Mouse (Mus musculus) embryonic facial prominence, embryonic 14.5 days (tissue): ENCODE data around the gene Alb. TPM values are rescaled to one million over a fixed set of nuclear protein-coding genes. Genes with fewer than 3 reads are reported as not detected.

Experiments
- ATAC-seq: fragments of 200-750 bp; cut with Nextera tagmentation; 2 replicates; pipeline ENCODE4 v1.8.0; 2017; ENCODE audit warnings: low read depth, moderate number of reproducible peaks, moderate TSS enrichment
- DNase-seq: peaks from one replicate; pipeline ENCODE4 v3.0.0-alpha.2; 2015; ENCODE audit warnings: low spot score
- H3K27ac ChIP-seq: fragments of 300-500 bp; sonication (generic); replicated peaks from 2 replicates; pipeline ENCODE4 v1.5.1; 2014; ENCODE audit warnings: low read depth, mild to moderate bottlenecking, low read length, moderate library complexity
- H3K27me3 ChIP-seq: fragments of 300-500 bp; sonication (generic); replicated peaks from 2 replicates; pipeline ENCODE4 v1.6.1; 2014; ENCODE audit warnings: low read length; ENCODE audit not compliant: control insufficient read depth, insufficient read depth
- H3K36me3 ChIP-seq: fragments of 300-500 bp; sonication (generic); 2 replicates; pipeline ENCODE4 v1.6.1; 2014; ENCODE audit warnings: low read length, mixed read lengths; ENCODE audit not compliant: control insufficient read depth, insufficient read depth
- H3K4me1 ChIP-seq: fragments of 300-500 bp; sonication (generic); 2 replicates; pipeline ENCODE4 v1.6.1; 2014; ENCODE audit warnings: antibody characterized with exemption, low read length; ENCODE audit not compliant: control insufficient read depth, insufficient read depth
- H3K4me2 ChIP-seq: fragments of 300-500 bp; sonication (generic); 2 replicates; pipeline ENCODE4 v1.6.1; 2014; ENCODE audit warnings: low read depth, mild to moderate bottlenecking, low read length, moderate library complexity, mixed read lengths
- H3K4me3 ChIP-seq: fragments of 300-500 bp; sonication (generic); 2 replicates; pipeline ENCODE4 v1.5.1; 2014; ENCODE audit warnings: low read depth, mild to moderate bottlenecking, low read length
- H3K9ac ChIP-seq: fragments of 300-500 bp; sonication (generic); 2 replicates; pipeline ENCODE4 v1.6.1; 2014; ENCODE audit warnings: low read depth, mild to moderate bottlenecking, low read length, moderate library complexity, mixed read lengths
- H3K9me3 ChIP-seq: fragments of 300-500 bp; sonication (generic); 2 replicates; pipeline ENCODE4 v1.6.1; 2016; ENCODE audit warnings: low read length; ENCODE audit not compliant: control insufficient read depth
- WGBS: fragments of 180-500 bp; shearing (Covaris S2); extraction: QIAGEN DNeasy Blood & Tissue Kit; methylation state at CpG from one replicate; pipeline ENCODE4 v1.1.7; 2014; 5-methylcytosine and 5-hydroxymethylcytosine counted together
- polyA plus RNA-seq: library from polyadenylated mRNA; unstranded; fragments of >200 nt; fragmentation: Nextera tagmentation; extraction: Ambion mirVana; gene quantifications from 2 replicates; pipeline ENCODE4 v1.2.1, GENCODE M21; 2014

Alb gene
- polyA plus RNA-seq: 1.3 and 1.4 TPM in 2 replicates

DNA sequence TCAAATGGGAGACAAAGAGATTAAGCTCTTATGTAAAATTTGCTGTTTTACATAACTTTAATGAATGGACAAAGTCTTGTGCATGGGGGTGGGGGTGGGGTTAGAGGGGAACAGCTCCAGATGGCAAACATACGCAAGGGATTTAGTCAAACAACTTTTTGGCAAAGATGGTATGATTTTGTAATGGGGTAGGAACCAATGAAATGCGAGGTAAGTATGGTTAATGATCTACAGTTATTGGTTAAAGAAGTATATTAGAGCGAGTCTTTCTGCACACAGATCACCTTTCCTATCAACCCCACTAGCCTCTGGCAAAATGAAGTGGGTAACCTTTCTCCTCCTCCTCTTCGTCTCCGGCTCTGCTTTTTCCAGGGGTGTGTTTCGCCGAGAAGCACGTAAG, at the start of gene Alb:
Gene Alb (plus strand): TSS at position 279 of the 400 bp plus-strand sequence.
- no peak for ATAC-seq
- H3K9me3 ChIP-seq: no peaks in the 10 kb centered on the region
- WGBS: 71% methylated on average over 8 of the region's 8 CpGs

DNA sequence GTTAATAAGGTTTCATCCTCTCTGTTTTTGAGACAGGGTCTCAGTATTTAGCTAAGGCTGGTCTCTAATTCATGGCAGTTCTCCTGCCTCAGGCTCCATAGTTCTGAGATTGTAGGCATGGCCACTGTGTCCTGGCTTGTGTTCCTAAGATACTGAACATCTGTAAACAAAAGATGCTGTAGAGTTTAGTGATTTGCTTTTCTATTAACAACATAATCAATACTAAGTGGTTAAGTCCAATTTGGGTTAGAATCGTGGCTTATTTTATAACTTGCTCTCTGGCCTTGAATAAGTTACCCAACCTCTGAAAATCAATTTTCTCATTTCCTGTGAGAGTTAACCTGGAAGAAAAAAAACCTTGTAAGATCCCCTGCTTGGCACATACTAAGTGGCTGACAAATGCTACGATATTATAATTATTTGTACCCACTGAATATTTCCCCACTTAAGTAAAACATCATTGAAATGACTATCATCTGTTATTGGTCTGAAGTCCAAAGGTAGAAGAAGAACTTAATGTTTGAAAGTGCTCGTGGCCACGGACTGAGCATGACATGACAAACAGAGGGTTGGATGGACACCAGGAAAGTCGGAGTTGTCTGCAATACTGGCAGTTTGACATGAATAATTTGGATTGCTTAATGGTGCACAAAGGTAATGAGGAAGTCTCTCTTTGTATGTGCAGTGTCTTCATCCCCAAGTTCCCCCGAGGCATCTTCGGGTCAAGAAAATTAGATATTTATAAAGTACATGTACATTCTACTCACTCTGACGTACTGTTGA, 46.4 kb upstream of the Alb start:
- no peak for DNase-seq
- Histone ChIP-seq H3K4me1 (no peaks in the 10 kb centered on the region), H3K27ac (no peak overlapping the region), H3K4me3 (no peak overlapping the region), H3K9me3 (no peaks in the 10 kb centered on the region), H3K36me3 (no peaks in the 10 kb centered on the region), H3K4me2 (no peak overlapping the region), H3K9ac (no peak overlapping the region), H3K27me3 (no peaks in the 10 kb centered on the region)
- ATAC-seq: no peak
- WGBS: 74% methylated on average over 8 of the region's 8 CpGs

More for the DNA sequence above, at the start of gene Alb:
- H3K4me1 ChIP-seq: no peaks in the 10 kb centered on the region
- no peak within 1 kb of the TSS for H3K4me2 ChIP-seq
- no peak within 1 kb of the TSS for H3K4me3 ChIP-seq
- DNase-seq: no peak
- H3K9ac ChIP-seq: no peak within 1 kb of the TSS
- H3K36me3 ChIP-seq: no peaks in the 10 kb centered on the region
- no peak within 1 kb of the TSS for H3K27ac ChIP-seq
- no peaks in the 10 kb centered on the region for H3K27me3 ChIP-seq

- Histone ChIP-seq H3K4me1 (no peaks in the 10 kb centered on the region), H3K36me3 (no peaks in the 10 kb centered on the region), H3K4me3 (no peak overlapping the region), H3K4me2 (no peak overlapping the region), H3K27ac (no peak overlapping the region), H3K9ac (no peak overlapping the region), H3K27me3 (no peaks in the 10 kb centered on the region), H3K9me3 (no peaks in the 10 kb centered on the region)
- WGBS: 41% methylated on average over 6 of the region's 6 CpGs
- DNase-seq: peak; percentile 6
- ATAC-seq: no peak
Measured at GRCm38 (mm10) chr5:90414925-90415295, 45.8 kb upstream of the Alb start.

DNA sequence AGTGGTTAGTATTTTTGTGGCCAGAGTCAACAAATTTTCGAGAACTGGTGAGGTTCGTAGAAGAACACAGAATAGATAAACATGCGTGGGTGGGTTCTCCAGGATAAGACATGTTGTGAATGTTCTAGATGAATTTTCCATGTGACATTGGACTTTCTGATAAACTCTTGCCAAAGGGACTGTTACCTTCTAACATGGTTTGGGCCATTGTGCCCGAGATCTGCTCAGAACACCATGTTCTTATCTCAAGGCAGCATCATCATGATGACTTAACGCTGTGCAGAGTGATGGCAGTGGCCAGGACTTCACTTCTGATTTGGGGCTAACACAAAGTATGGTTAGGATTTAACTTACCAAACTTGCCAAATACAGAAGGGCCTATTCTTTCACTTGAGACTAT, 36.1 kb upstream of the Alb start:
- Histone ChIP-seq H3K4me2 (no peak overlapping the region), H3K9me3 (no peaks in the 10 kb centered on the region)

DNA sequence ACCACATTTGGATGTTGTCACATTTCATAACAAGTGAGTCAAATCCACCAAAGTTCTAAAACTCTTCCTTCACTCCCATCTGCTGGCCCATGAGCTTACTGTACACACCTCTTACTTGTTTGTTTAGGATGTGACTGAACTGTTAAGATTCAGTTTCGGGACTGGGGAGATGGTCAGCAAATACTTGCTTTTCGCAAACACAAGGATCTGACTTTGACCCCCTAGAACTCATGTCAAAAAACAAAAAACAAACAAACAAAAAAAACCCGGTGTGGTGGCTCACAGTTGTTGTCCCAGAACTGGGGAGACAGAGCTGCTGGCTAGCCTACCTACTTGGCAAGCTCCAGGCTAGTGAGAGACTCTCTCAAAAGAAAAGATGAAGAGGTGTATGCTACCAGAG, 35.5 kb upstream of the Alb start:
- H3K27ac ChIP-seq: no peak overlapping the region
- H3K36me3 ChIP-seq: no peaks in the 10 kb centered on the region
- no peak overlapping the region for H3K4me3 ChIP-seq
- DNase-seq (no peak), ATAC-seq (no peak)
- H3K4me1 ChIP-seq: no peaks in the 10 kb centered on the region
- H3K4me2 ChIP-seq: no peak overlapping the region
- no peaks in the 10 kb centered on the region for H3K9me3 ChIP-seq
- no peak overlapping the region for H3K9ac ChIP-seq
- 87% methylated on average over 3 of the region's 3 CpGs for WGBS
- H3K27me3 ChIP-seq: no peaks in the 10 kb centered on the region

More for the DNA sequence above, 36.1 kb upstream of the Alb start:
- no peak overlapping the region for H3K9ac ChIP-seq
- no peaks in the 10 kb centered on the region for H3K36me3 ChIP-seq
- ATAC-seq (no peak), DNase-seq (no peak)
- WGBS: 78% methylated on average over 5 of the region's 5 CpGs
- no peak overlapping the region for H3K4me3 ChIP-seq
- no peaks in the 10 kb centered on the region for H3K4me1 ChIP-seq
- no peaks in the 10 kb centered on the region for H3K27me3 ChIP-seq
- no peak overlapping the region for H3K27ac ChIP-seq

- WGBS: 75% methylated on average over 9 of the region's 9 CpGs
- no peak overlapping the region for H3K27ac ChIP-seq
Measured at GRCm38 (mm10) chr5:90431053-90431452, 29.6 kb upstream of the Alb start.

DNA sequence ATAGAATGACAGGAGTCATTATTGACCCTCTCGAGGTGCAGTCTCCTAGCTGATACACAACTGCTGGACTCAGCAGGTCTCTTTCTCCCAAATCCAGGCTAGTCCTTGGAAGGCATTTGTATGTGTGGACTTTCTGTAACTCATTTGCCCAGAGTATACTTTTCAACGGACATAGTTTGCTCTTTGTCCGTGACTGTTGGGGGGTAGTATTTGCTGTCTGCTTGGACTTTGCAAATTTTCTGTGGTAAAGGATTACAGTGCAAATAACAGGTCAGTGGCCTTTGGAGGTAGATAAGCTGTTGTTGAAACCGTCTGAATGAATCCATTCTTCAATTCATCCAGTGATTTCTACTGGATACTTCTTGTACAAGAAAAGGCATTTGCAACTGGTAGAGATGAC, 21.5 kb upstream of the Alb start:
- H3K27ac ChIP-seq: no peak overlapping the region
- H3K9ac ChIP-seq: no peak overlapping the region
- H3K9me3 ChIP-seq: no peaks in the 10 kb centered on the region
- H3K36me3 ChIP-seq: no peaks in the 10 kb centered on the region
- H3K4me3 ChIP-seq: no peak overlapping the region
- WGBS: 77% methylated on average over 4 of the region's 4 CpGs
- H3K4me2 ChIP-seq: no peak overlapping the region
- no peak for DNase-seq
- H3K4me1 ChIP-seq: no peaks in the 10 kb centered on the region
- H3K27me3 ChIP-seq: no peaks in the 10 kb centered on the region
- no peak for ATAC-seq

More at GRCm38 (mm10) chr5:90431053-90431452, 29.6 kb upstream of the Alb start:
- Histone ChIP-seq H3K27me3 (no peaks in the 10 kb centered on the region), H3K4me2 (no peak overlapping the region), H3K36me3 (no peaks in the 10 kb centered on the region), H3K9me3 (no peaks in the 10 kb centered on the region), H3K4me1 (no peaks in the 10 kb centered on the region), H3K9ac (no peak overlapping the region), H3K4me3 (no peak overlapping the region)
- ATAC-seq (no peak), DNase-seq (no peak)

DNA sequence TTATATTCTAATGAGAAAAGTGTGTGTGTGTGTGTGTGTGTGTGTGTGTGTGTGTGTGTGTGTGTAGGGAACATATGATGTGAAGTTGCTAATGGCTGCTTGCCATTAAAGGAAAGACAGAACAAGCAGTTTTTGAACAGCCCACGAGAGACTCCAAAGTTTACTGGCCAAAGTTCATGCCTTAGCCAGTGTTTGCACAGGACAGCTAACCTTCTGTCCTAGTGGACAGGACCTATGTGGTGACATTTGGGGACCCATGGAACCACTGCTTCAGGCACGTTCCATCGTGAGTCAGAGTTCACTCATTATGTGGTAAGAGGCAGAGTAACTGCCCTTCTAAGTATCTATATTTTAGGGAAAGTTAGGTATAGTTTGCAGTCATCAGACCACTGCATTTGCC, 13.1 kb upstream of the Alb start:
- DNase-seq (no peak), ATAC-seq (no peak)
- no peak overlapping the region for H3K27ac ChIP-seq
- H3K4me3 ChIP-seq: no peak overlapping the region
- no peak overlapping the region for H3K4me2 ChIP-seq
- no peaks in the 10 kb centered on the region for H3K27me3 ChIP-seq
- H3K9ac ChIP-seq: no peak overlapping the region
- WGBS: 85% methylated on average over 3 of the region's 3 CpGs
- no peaks in the 10 kb centered on the region for H3K4me1 ChIP-seq
- H3K36me3 ChIP-seq: no peaks in the 10 kb centered on the region
- no peaks in the 10 kb centered on the region for H3K9me3 ChIP-seq

DNA sequence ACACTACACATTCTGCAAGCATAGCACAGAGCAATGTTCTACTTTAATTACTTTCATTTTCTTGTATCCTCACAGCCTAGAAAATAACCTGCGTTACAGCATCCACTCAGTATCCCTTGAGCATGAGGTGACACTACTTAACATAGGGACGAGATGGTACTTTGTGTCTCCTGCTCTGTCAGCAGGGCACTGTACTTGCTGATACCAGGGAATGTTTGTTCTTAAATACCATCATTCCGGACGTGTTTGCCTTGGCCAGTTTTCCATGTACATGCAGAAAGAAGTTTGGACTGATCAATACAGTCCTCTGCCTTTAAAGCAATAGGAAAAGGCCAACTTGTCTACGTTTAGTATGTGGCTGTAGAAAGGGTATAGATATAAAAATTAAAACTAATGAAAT, 10.7 kb upstream of the Alb start:
- DNase-seq (no peak), ATAC-seq (no peak)
- Histone ChIP-seq H3K9me3 (no peaks in the 10 kb centered on the region), H3K4me3 (no peak overlapping the region), H3K4me1 (no peaks in the 10 kb centered on the region), H3K4me2 (no peak overlapping the region), H3K9ac (no peak overlapping the region), H3K27ac (no peak overlapping the region), H3K27me3 (no peaks in the 10 kb centered on the region), H3K36me3 (no peaks in the 10 kb centered on the region)
- 81% methylated on average over 5 of the region's 5 CpGs for WGBS
